Mouse (Mus musculus): ENCODE measurements at regions not wholly inside any gene's neighbourhood (a gene's known extent, or its start where the extent isn't known, plus 50 kb on each side); places are given as distances from the start of the nearest gene placed in this dataset.

GRCm38 (mm10) chr12:7816616-7817015 lies 160.8 kb upstream of the Apob start:
- ATAC-seq (ENCODE audit: insufficient read depth) = no peak
- WGBS (ENCODE audit: insufficient replicate concordance) = 48% methylated on average over 5 of the region's 5 CpGs
- Histone ChIP-seq H3K4me3 (replicated peaks) (no peak overlapping the region), H3K9ac (no peak overlapping the region), H3K27ac (replicated peaks) (no peak overlapping the region), H3K4me1 (replicated peaks) (no peaks in the 10 kb centered on the region), H3K4me2 (no peak overlapping the region), H3K27me3 (no peaks in the 10 kb centered on the region), H3K9me3 (replicated peaks) (no peaks in the 10 kb centered on the region), H3K36me3 (replicated peaks) (no peaks in the 10 kb centered on the region)

DNA sequence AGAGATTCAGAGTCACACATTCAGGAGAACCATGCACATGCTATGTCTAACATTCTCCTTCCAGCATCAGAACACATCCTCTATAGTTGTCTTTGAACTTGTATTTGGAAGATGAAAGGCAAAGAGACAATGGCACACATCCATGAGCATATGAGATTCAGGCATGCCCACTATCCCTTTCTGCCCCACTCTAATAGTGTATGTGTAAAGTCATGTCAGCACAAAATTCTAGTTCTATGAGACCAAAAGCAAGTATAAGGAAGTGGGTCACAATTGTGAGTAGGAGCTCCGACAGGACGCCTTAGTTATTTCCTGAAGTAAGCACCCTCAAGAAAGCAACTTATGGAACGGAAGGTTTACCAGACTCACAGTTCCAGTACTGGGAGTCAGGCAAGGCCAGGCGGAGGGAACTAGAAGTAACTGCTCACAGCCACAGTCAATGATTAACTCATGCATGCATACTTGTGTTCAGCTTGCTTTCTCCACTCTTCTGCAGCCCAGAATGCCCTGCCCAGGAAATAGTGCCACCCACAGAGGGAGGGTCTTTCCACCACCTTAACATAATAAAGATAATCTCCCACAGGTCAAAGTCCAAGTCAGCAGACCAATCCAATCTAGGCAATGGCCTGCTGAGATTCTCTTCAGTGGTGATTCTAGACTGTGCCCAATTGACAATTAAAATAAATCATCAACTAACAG lies 157.3 kb upstream of the Apob start:
- ATAC-seq (ENCODE audit: insufficient read depth) = no peak
- H3K27ac ChIP-seq (replicated peaks) = no peak overlapping the region
- H3K4me1 ChIP-seq (replicated peaks) = no peaks in the 10 kb centered on the region
- no peaks in the 10 kb centered on the region for H3K27me3 ChIP-seq
- H3K4me2 ChIP-seq = no peak overlapping the region
- 52% methylated on average over 4 of the region's 4 CpGs for WGBS (ENCODE audit: insufficient replicate concordance)
- no peaks in the 10 kb centered on the region for H3K36me3 ChIP-seq (replicated peaks)
- H3K9ac ChIP-seq = no peak overlapping the region
- H3K4me3 ChIP-seq (replicated peaks) = no peak overlapping the region
- H3K9me3 ChIP-seq (replicated peaks) = no peaks in the 10 kb centered on the region

- H3K4me1 ChIP-seq (replicated peaks) = no peaks in the 10 kb centered on the region
- peaks cover under 1% of the 10 kb centered on the region; the same call in 1 of the 2 replicates for H3K9me3 ChIP-seq (replicated peaks)
- H3K36me3 ChIP-seq (replicated peaks) = no peaks in the 10 kb centered on the region
- H3K9ac ChIP-seq = no peak overlapping the region
- no peaks in the 10 kb centered on the region for H3K27me3 ChIP-seq
- no peak for ATAC-seq (ENCODE audit: insufficient read depth)
- 43% methylated on average over 2 of the region's 2 CpGs for WGBS (ENCODE audit: insufficient replicate concordance)
- H3K4me2 ChIP-seq = no peak overlapping the region
- no peak overlapping the region for H3K27ac ChIP-seq (replicated peaks)
- no peak overlapping the region for H3K4me3 ChIP-seq (replicated peaks)
Measured at GRCm38 (mm10) chr12:7820718-7821117, 156.7 kb upstream of the Apob start.

DNA sequence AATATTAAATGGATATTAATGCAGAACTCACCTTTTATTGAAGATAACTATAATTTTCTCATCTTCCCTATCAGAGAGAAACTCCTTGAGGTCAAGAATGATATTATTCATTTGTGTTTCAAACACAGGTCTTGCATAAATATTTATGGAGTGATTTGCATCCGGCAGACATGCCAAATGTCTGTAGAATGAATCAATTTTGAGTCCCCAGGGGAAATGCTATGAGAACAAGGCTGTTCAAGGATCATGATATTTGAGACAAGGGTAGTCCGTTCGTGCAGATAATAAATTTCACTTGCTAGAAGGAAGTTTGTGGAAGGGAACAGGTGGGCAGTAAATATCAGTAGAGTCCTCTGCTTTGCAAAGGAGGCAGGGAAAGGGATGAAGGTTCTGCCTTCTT lies 141.7 kb upstream of the Apob start:
- Histone ChIP-seq H3K9me3 (replicated peaks) (no peaks in the 10 kb centered on the region), H3K4me2 (no peak overlapping the region), H3K9ac (no peak overlapping the region), H3K4me3 (replicated peaks) (no peak overlapping the region), H3K27me3 (no peaks in the 10 kb centered on the region), H3K27ac (replicated peaks) (no peak overlapping the region), H3K4me1 (replicated peaks) (no peaks in the 10 kb centered on the region), H3K36me3 (replicated peaks) (no peaks in the 10 kb centered on the region)
- ATAC-seq (ENCODE audit: insufficient read depth) = no peak
- 50% methylated on average over 3 of the region's 3 CpGs for WGBS (ENCODE audit: insufficient replicate concordance)

DNA sequence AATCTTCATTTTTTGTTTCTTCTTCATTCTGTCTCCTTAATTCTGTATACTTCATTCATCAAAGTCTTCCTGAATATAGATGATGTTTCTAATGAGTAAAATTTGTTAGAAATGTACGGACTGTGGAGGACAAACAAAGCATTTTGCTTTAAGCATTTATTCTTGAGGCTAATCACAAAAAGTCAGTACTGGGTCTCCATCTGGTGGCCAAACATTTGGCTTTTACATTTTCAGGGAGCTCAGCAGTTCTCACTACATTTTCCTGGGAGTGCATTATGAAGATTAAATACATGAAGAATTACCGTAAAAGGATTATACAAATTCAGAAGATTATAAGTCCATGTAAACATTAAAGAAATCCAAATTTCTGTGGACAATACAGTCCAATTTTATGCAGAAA lies 123.6 kb upstream of the Apob start:
- no peak overlapping the region for H3K9ac ChIP-seq
- H3K4me3 ChIP-seq (replicated peaks) = no peak overlapping the region
- 58% methylated on average over 2 of the region's 2 CpGs for WGBS (ENCODE audit: insufficient replicate concordance)
- H3K4me2 ChIP-seq = no peak overlapping the region
- no peaks in the 10 kb centered on the region for H3K9me3 ChIP-seq (replicated peaks)
- H3K27me3 ChIP-seq = no peaks in the 10 kb centered on the region
- H3K36me3 ChIP-seq (replicated peaks) = no peaks in the 10 kb centered on the region
- ATAC-seq (ENCODE audit: insufficient read depth) = no peak
- H3K4me1 ChIP-seq (replicated peaks) = no peaks in the 10 kb centered on the region
- H3K27ac ChIP-seq (replicated peaks) = no peak overlapping the region

- no peak for ATAC-seq (ENCODE audit: insufficient read depth)
- 52% methylated on average over 2 of the region's 2 CpGs for WGBS (ENCODE audit: insufficient replicate concordance)
- no peak overlapping the region for H3K4me3 ChIP-seq (replicated peaks)
Measured at GRCm38 (mm10) chr12:7855683-7856082, 121.8 kb upstream of the Apob start.

GRCm38 (mm10) chr12:7859533-7859932 lies 117.9 kb upstream of the Apob start:
- H3K4me3 ChIP-seq (replicated peaks) = no peak overlapping the region
- no peak for ATAC-seq (ENCODE audit: insufficient read depth)
- H3K9ac ChIP-seq = no peak overlapping the region
- H3K4me2 ChIP-seq = no peak overlapping the region
- H3K27me3 ChIP-seq = no peaks in the 10 kb centered on the region
- H3K9me3 ChIP-seq (replicated peaks) = no peaks in the 10 kb centered on the region
- H3K4me1 ChIP-seq (replicated peaks) = no peaks in the 10 kb centered on the region
- WGBS (ENCODE audit: insufficient replicate concordance) = 79% methylated on average over 28 of the region's 28 CpGs
- no peak overlapping the region for H3K27ac ChIP-seq (replicated peaks)
- H3K36me3 ChIP-seq (replicated peaks) = no peaks in the 10 kb centered on the region

More at GRCm38 (mm10) chr12:7855683-7856082, 121.8 kb upstream of the Apob start:
- Histone ChIP-seq H3K4me1 (replicated peaks) (no peaks in the 10 kb centered on the region), H3K9ac (no peak overlapping the region), H3K27me3 (no peaks in the 10 kb centered on the region), H3K4me2 (no peak overlapping the region), H3K9me3 (replicated peaks) (no peaks in the 10 kb centered on the region), H3K27ac (replicated peaks) (no peak overlapping the region), H3K36me3 (replicated peaks) (no peaks in the 10 kb centered on the region)

GRCm38 (mm10) chr12:7870004-7870403 lies 107.4 kb upstream of the Apob start:
- H3K27me3 ChIP-seq = no peaks in the 10 kb centered on the region
- 55% methylated on average over 3 of the region's 3 CpGs for WGBS (ENCODE audit: insufficient replicate concordance)
- H3K9ac ChIP-seq = no peak overlapping the region
- H3K9me3 ChIP-seq (replicated peaks) = no peaks in the 10 kb centered on the region
- H3K4me2 ChIP-seq = no peak overlapping the region
- ATAC-seq (ENCODE audit: insufficient read depth) = no peak
- no peaks in the 10 kb centered on the region for H3K4me1 ChIP-seq (replicated peaks)
- no peak overlapping the region for H3K4me3 ChIP-seq (replicated peaks)
- H3K27ac ChIP-seq (replicated peaks) = no peak overlapping the region
- no peaks in the 10 kb centered on the region for H3K36me3 ChIP-seq (replicated peaks)

DNA sequence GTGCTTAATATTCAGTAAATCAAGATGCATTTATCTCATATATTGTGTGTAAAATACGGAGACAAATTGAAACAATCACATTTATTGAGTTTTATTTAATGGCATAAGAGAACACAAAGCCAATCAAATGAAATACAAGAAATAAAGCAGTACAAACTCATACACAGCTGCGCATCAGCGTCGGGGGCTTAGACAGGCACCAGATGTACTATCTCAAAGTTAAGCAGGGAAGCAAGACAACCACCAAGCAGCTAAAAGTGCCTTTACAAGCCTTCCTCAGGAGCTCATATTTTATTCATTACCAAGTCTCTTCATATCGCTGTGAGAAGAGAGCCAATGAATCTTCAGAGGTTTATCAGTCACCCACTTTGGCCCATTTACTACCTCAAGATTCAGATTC lies 107.0 kb upstream of the Apob start:
- H3K36me3 ChIP-seq (replicated peaks) = no peaks in the 10 kb centered on the region
- H3K9ac ChIP-seq = no peak overlapping the region
- ATAC-seq (ENCODE audit: insufficient read depth) = no peak
- H3K27me3 ChIP-seq = no peaks in the 10 kb centered on the region
- no peaks in the 10 kb centered on the region for H3K9me3 ChIP-seq (replicated peaks)
- no peak overlapping the region for H3K4me2 ChIP-seq
- H3K4me3 ChIP-seq (replicated peaks) = no peak overlapping the region
- H3K27ac ChIP-seq (replicated peaks) = no peak overlapping the region
- H3K4me1 ChIP-seq (replicated peaks) = no peaks in the 10 kb centered on the region
- 59% methylated on average over 5 of the region's 5 CpGs for WGBS (ENCODE audit: insufficient replicate concordance)

DNA sequence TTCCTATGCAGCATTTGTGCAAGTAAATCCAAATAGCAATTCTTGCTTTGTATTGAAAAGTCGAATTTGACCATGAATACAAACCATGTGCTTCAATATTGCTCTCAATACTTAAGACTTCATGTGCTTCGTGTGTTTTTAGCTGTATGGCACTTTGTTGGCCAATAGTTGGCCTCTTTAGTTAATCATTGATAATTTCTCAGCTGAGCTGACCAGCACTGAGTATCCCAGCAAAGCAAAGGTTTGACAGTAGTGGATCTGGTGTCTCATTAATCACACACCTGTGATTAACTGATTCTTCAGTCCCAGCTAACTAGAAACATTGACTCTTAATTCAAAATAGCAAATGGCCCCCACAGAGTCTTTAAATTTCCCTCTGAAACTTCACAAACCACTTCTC lies 102.0 kb upstream of the Apob start:
- ATAC-seq (ENCODE audit: insufficient read depth) = no peak
- Histone ChIP-seq H3K4me1 (replicated peaks) (no peaks in the 10 kb centered on the region), H3K27me3 (no peaks in the 10 kb centered on the region), H3K9me3 (replicated peaks) (no peaks in the 10 kb centered on the region), H3K36me3 (replicated peaks) (no peaks in the 10 kb centered on the region), H3K9ac (no peak overlapping the region), H3K4me2 (no peak overlapping the region), H3K4me3 (replicated peaks) (no peak overlapping the region), H3K27ac (replicated peaks) (no peak overlapping the region)
- 36% methylated on average over 2 of the region's 2 CpGs for WGBS (ENCODE audit: insufficient replicate concordance)

DNA sequence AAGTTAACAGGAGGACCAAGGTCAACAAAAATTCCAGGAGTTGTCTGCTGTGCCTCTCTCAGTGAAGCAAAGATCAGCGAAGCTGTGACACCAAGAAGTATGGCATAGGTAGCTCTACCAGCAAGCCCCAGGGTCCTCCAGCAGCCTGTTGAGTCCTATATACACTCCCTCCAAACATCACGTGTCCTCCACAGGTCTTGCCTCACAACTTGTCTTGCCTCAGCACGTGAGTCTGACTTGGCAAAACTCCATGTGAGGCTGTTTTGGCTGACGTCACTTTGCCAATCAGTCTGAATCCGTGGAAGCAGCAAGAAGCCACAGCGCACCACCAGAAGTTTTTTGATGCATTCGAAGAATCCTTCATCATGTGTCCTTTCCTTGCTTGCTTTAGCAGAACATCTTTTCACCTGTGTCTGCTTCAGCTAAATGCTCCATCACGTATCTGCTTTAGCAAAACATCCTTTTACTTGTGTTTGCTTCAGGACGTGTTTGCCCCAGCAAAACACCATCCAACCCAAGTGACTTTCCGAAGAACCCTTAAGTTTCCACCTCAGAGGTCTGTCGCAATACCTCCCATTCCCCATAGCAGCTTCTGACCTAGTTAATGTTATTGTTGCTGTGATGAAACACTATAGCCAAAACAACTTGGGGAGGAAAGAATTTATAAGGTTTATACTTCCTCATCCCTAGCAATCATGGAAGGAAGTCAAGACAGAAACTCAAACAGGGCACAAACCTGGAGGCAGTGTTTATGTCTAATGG lies 101.0 kb upstream of the Apob start:
- H3K4me2 ChIP-seq = no peak overlapping the region
- WGBS (ENCODE audit: insufficient replicate concordance) = 61% methylated on average over 11 of the region's 11 CpGs
- no peaks in the 10 kb centered on the region for H3K4me1 ChIP-seq (replicated peaks)
- no peak overlapping the region for H3K27ac ChIP-seq (replicated peaks)
- no peak for ATAC-seq (ENCODE audit: insufficient read depth)
- no peak overlapping the region for H3K9ac ChIP-seq
- H3K9me3 ChIP-seq (replicated peaks) = no peaks in the 10 kb centered on the region
- no peaks in the 10 kb centered on the region for H3K27me3 ChIP-seq
- no peak overlapping the region for H3K4me3 ChIP-seq (replicated peaks)
- no peaks in the 10 kb centered on the region for H3K36me3 ChIP-seq (replicated peaks)
